Comparison of ENCODE assay signal across 8 mouse cellular contexts in genomic region chr4:150136693-150137092, GRCm38 (mm10). TPM values are rescaled to one million over a fixed set of nuclear protein-coding genes. Genes with fewer than 3 reads are reported as not detected.
DNase-seq lines count a peak whose midpoint lies in the region; ATAC-seq and TF ChIP-seq lines count a peak whose summit lies in the region.

No protein-coding gene starts in this region.

- no peaks in the 10 kb centered on the region for H3K36me3 ChIP-seq in kidney, postnatal 0 days (ENCODE audit: insufficient read depth, low read length)
- H3K36me3 ChIP-seq in liver, postnatal 0 days (replicated peaks; ENCODE audit: insufficient read depth, low read length) = no peaks in the 10 kb centered on the region
- H3K36me3 ChIP-seq in neural tube, embryonic 14.5 days (ENCODE audit: control insufficient read depth, insufficient read depth, low read length) = no peaks in the 10 kb centered on the region

- no peak for TF ChIP-seq EP300 in liver, postnatal 0 days (IDR thresholded peaks at IDR 0.05; ENCODE audit: low read depth)

- H3K4me2 ChIP-seq in kidney, postnatal 0 days (ENCODE audit: low read length) = no peak overlapping the region
- no peak overlapping the region for H3K4me2 ChIP-seq in liver, postnatal 0 days (ENCODE audit: low read depth, low read length)
- H3K4me2 ChIP-seq in neural tube, embryonic 14.5 days (ENCODE audit: low read depth, low read length) = no peak overlapping the region

- H3K9me3 ChIP-seq in kidney, postnatal 0 days (replicated peaks; ENCODE audit: low read length) = no peaks in the 10 kb centered on the region
- H3K9me3 ChIP-seq in liver, postnatal 0 days (ENCODE audit: low read length) = no peaks in the 10 kb centered on the region
- H3K9me3 ChIP-seq in neural tube, embryonic 14.5 days (ENCODE audit: control insufficient read depth, low read length) = no peaks in the 10 kb centered on the region

- H3K27me3 ChIP-seq in kidney, postnatal 0 days (ENCODE audit: insufficient read depth, low read length) = no peaks in the 10 kb centered on the region
- H3K27me3 ChIP-seq in liver, postnatal 0 days (ENCODE audit: insufficient read depth, low read length) = no peaks in the 10 kb centered on the region
- H3K27me3 ChIP-seq in neural tube, embryonic 14.5 days (ENCODE audit: control insufficient read depth, insufficient read depth, low read length) = no peaks in the 10 kb centered on the region

- DNase-seq in 3T3-L1 (ENCODE audit: low read depth, low spot score) = peak; percentile 74
- peak; percentile 71 to 91 for DNase-seq in adrenal gland, adult (ENCODE audit: inconsistent age in 2 of 2, low spot score in 1 of 2)
- DNase-seq in embryo, embryonic 10 days (ENCODE audit: low spot score) = peak; percentile 90
- DNase-seq in gastrocnemius, postnatal 4 days (ENCODE audit: low spot score in 2 of 2) = peak; percentile 58 to 83
- DNase-seq in kidney, postnatal 0 days (ENCODE audit: low spot score) = peak; percentile 78
- peak; percentile 85 for DNase-seq in liver, postnatal 0 days
- peak; percentile 17 to 45 for DNase-seq in thymus, adult 18-20 months

- 9% methylated on average over 10 of the region's 10 CpGs for WGBS in kidney, postnatal 0 days
- 6% methylated on average over 10 of the region's 10 CpGs for WGBS in liver, postnatal 0 days (ENCODE audit: insufficient replicate concordance)
- 6% methylated on average over 10 of the region's 10 CpGs for WGBS in neural tube, embryonic 14.5 days

- no peak overlapping the region for H3K4me3 ChIP-seq in kidney, postnatal 0 days (replicated peaks; ENCODE audit: low read depth, low read length)
- H3K4me3 ChIP-seq in liver, postnatal 0 days (ENCODE audit: low read depth, low read length) = no peak overlapping the region
- H3K4me3 ChIP-seq in neural tube, embryonic 14.5 days (ENCODE audit: low read depth, low read length) = no peak overlapping the region

- no peak overlapping the region for H3K27ac ChIP-seq in kidney, postnatal 0 days
- H3K27ac ChIP-seq in liver, postnatal 0 days (ENCODE audit: low read depth) = no peak overlapping the region
- H3K27ac ChIP-seq in neural tube, embryonic 14.5 days (ENCODE audit: low read depth, low read length) = no peak overlapping the region

- ATAC-seq in kidney, postnatal 0 days (replicated peaks; ENCODE audit: low FRiP score, low read depth) = no peak
- ATAC-seq in liver, postnatal 0 days = peak; percentile 24; the same call in 1 of the 2 replicates
- ATAC-seq in neural tube, embryonic 14.5 days (ENCODE audit: low read depth) = peak; percentile 41; the same call in 1 of the 2 replicates

- TF ChIP-seq CTCF in kidney, postnatal 0 days (IDR thresholded peaks at IDR 0.05; ENCODE audit: low read depth) = peak; percentile 96
- TF ChIP-seq CTCF in liver, postnatal 0 days (IDR thresholded peaks at IDR 0.05; ENCODE audit: low read depth) = peak; percentile 97

- H3K9ac ChIP-seq in kidney, postnatal 0 days (ENCODE audit: low read depth, low read length) = no peak overlapping the region
- H3K9ac ChIP-seq in liver, postnatal 0 days (replicated peaks) = no peak overlapping the region
- H3K9ac ChIP-seq in neural tube, embryonic 14.5 days (replicated peaks; ENCODE audit: low read depth, low read length) = no peak overlapping the region

- no peaks in the 10 kb centered on the region for H3K4me1 ChIP-seq in kidney, postnatal 0 days (replicated peaks; ENCODE audit: insufficient read depth, low read length)
- H3K4me1 ChIP-seq in liver, postnatal 0 days (ENCODE audit: insufficient read depth) = peaks cover 7% of the 10 kb centered on the region; the same call in 1 of the 2 replicates
- H3K4me1 ChIP-seq in neural tube, embryonic 14.5 days (ENCODE audit: control insufficient read depth, insufficient read depth, low read length) = no peaks in the 10 kb centered on the region

RNA-seq across cellular contexts. Expression of gene Slc2a7, which starts 12.1 kb away (rescaled TPM):
- total RNA-seq in gastrocnemius, postnatal 4 days (2021) = not detected
- polyA plus RNA-seq in kidney, postnatal 0 days (2015; fragmentation: Nextera tagmentation; extraction: Ambion mirVana) = not detected in 2 replicates
- polyA plus RNA-seq in liver, postnatal 0 days (2015; fragmentation: Nextera tagmentation; extraction: Ambion mirVana) = not detected in 2 replicates
- not detected in 2 replicates for polyA plus RNA-seq in neural tube, embryonic 14.5 days (2014; fragmentation: Nextera tagmentation; extraction: Ambion mirVana)

RNA-seq across cellular contexts. Expression of gene Slc2a5, which starts 17.6 kb away (rescaled TPM):
- 1 to 10 TPM; 4.1 to 5.3 TPM for total RNA-seq in gastrocnemius, postnatal 4 days (2021)
- polyA plus RNA-seq in kidney, postnatal 0 days (2015; fragmentation: Nextera tagmentation; extraction: Ambion mirVana) = 8.1 and 9.3 TPM in 2 replicates
- polyA plus RNA-seq in liver, postnatal 0 days (2015; fragmentation: Nextera tagmentation; extraction: Ambion mirVana) = 0.16 and 0.22 TPM in 2 replicates
- 3.0 and 3.4 TPM in 2 replicates for polyA plus RNA-seq in neural tube, embryonic 14.5 days (2014; fragmentation: Nextera tagmentation; extraction: Ambion mirVana)

RNA-seq across cellular contexts. Expression of gene Gpr157, which starts 49.5 kb away (rescaled TPM):
- 10 to 100 TPM; 19.6 to 20.1 TPM for total RNA-seq in gastrocnemius, postnatal 4 days (2021)
- 0.18 and 0.28 TPM in 2 replicates for polyA plus RNA-seq in kidney, postnatal 0 days (2015; fragmentation: Nextera tagmentation; extraction: Ambion mirVana)
- 0.33 and 0.38 TPM in 2 replicates for polyA plus RNA-seq in liver, postnatal 0 days (2015; fragmentation: Nextera tagmentation; extraction: Ambion mirVana)
- 0.16 and 0.33 TPM in 2 replicates for polyA plus RNA-seq in neural tube, embryonic 14.5 days (2014; fragmentation: Nextera tagmentation; extraction: Ambion mirVana)

Comparison
In these comparisons a context has a peak if more than half of its experiments do, and no peak if none do; other contexts are left out.
1. DNase-seq: peak in every context shown above with its lines; median percentile 90 in embryo, embryonic 10 days; 85 in liver, postnatal 0 days; 81 in adrenal gland, adult; 78 in kidney, postnatal 0 days; 74 in 3T3-L1; 70 in gastrocnemius, postnatal 4 days; 31 in thymus, adult 18-20 months.